In genomic region chr3:109026462-109026990, GRCm38 (mm10) we compare ENCODE assay signal across 8 mouse cellular contexts. TPM values are rescaled to one million over a fixed set of nuclear protein-coding genes. Genes with fewer than 3 reads are reported as not detected.
DNase-seq lines count a peak whose midpoint lies in the region; ATAC-seq and TF ChIP-seq lines count a peak whose summit lies in the region.

No protein-coding gene starts in this region.

- no peak for TF ChIP-seq POLR2A in brain, embryonic 14.5 days (IDR thresholded peaks at IDR 0.05; ENCODE audit: borderline replicate concordance, extremely low read depth, insufficient read depth, insufficient read length, poor library complexity, severe bottlenecking)

- H3K9ac ChIP-seq in forebrain, embryonic 16.5 days (replicated peaks; ENCODE audit: low read depth, low read length), result peak overlapping the region; percentile 76

- TF ChIP-seq CTCF in brain, embryonic 14.5 days (IDR thresholded peaks at IDR 0.05; ENCODE audit: borderline replicate concordance, extremely low read depth, insufficient read depth, insufficient read length), result no peak

- H3K4me2 ChIP-seq in forebrain, embryonic 16.5 days (ENCODE audit: low read length), result peak overlapping the region; percentile 66

- H3K27me3 ChIP-seq in forebrain, embryonic 16.5 days (replicated peaks; ENCODE audit: control insufficient read depth, insufficient read depth, low read length), result no peaks in the 10 kb centered on the region

- H3K4me3 ChIP-seq in forebrain, embryonic 16.5 days (replicated peaks; ENCODE audit: low read length), result peak overlapping the region; percentile 78
- H3K4me3 ChIP-seq in macrophage (ENCODE audit: inconsistent target), result peak overlapping the region; percentile 74

- 7% methylated on average over 15 of the region's 15 CpGs for WGBS in forebrain, embryonic 16.5 days
- WGBS in macrophage (ENCODE audit: missing documents), result 6% methylated on average over 15 of the region's 15 CpGs

- peak; percentile 23 for DNase-seq in kidney, adult 18-20 months
- DNase-seq in kidney, adult 11 months, result no peak
- DNase-seq in brain, embryonic 14.5 days (ENCODE audit: low read depth), result peak; percentile 61
- peak; percentile 16 for DNase-seq in kidney, adult 9 months
- DNase-seq in adrenal gland, adult 8-10 months, result no peak
- DNase-seq in adrenal gland, adult 18-20 months (ENCODE audit: low spot score in 2 of 2), result no peak

- ATAC-seq in forebrain, embryonic 16.5 days, result no peak

- H3K36me3 ChIP-seq in forebrain, embryonic 16.5 days (ENCODE audit: control insufficient read depth, insufficient read depth), result no peaks in the 10 kb centered on the region
- H3K36me3 ChIP-seq in macrophage (ENCODE audit: inconsistent target), result no peaks in the 10 kb centered on the region

- H3K79me2 ChIP-seq in macrophage (ENCODE audit: inconsistent target), result peaks cover 48% of the 10 kb centered on the region

- H3K27ac ChIP-seq in forebrain, embryonic 16.5 days (ENCODE audit: low read length), result no peak overlapping the region
- H3K27ac ChIP-seq in macrophage, result peak overlapping the region; percentile 22; the same call in 1 of the 2 replicates

- no peaks in the 10 kb centered on the region for H3K9me3 ChIP-seq in forebrain, embryonic 16.5 days (ENCODE audit: control insufficient read depth, low read length)

- peaks cover 26% of the 10 kb centered on the region for H3K4me1 ChIP-seq in forebrain, embryonic 16.5 days (replicated peaks; ENCODE audit: control insufficient read depth, insufficient read depth, low read length)

RNA-seq across cellular contexts. Expression of gene Fam102b, which starts 0.9 kb away (rescaled TPM):
- 15.3 and 26.5 TPM in 2 replicates for polyA plus RNA-seq in brain, embryonic 14.5 days (2012; rRNA removed)
- 10.0 and 10.4 TPM in 2 replicates for polyA plus RNA-seq in forebrain, embryonic 16.5 days (2015; fragmentation: Nextera tagmentation; extraction: Ambion mirVana)
- 100 to 1,000 TPM in 5 of 26 experiments, 10 to 100 TPM in 21; 17.5 to 210 (median 27.8) TPM for total RNA-seq in macrophage (2018; cell fraction: chromatin; rRNA removed)
- 100 to 1,000 TPM in 1 of 26 experiments, 10 to 100 TPM in 25; 25.9 to 125 (median 36.1) TPM for total RNA-seq in macrophage (2018; cell fraction: cytosol; rRNA removed)
- 100 to 1,000 TPM in 7 of 26 experiments, 10 to 100 TPM in 19; 26.5 to 250 (median 38.5) TPM for total RNA-seq in macrophage (2018; cell fraction: nucleus; rRNA removed)
- polyA plus RNA-seq in macrophage (2018), result 22.5 to 30.1 TPM (median 22.8 TPM) in 3 replicates
- 1 to 10 TPM; 5.1 to 9.5 (median 6.9) TPM for total RNA-seq in adrenal gland, adult 8-10 months (2022)
- 1 to 10 TPM; 5.0 to 7.9 TPM for total RNA-seq in adrenal gland, adult 18-20 months (2021)

RNA-seq across cellular contexts. Expression of gene Slc25a54, which starts 53.7 kb away (rescaled TPM):
- not detected in 2 replicates for polyA plus RNA-seq in brain, embryonic 14.5 days (2012; rRNA removed)
- not detected in 2 replicates for polyA plus RNA-seq in forebrain, embryonic 16.5 days (2015; fragmentation: Nextera tagmentation; extraction: Ambion mirVana)
- total RNA-seq in macrophage (2018; cell fraction: chromatin; rRNA removed), result not detected
- total RNA-seq in macrophage (2018; cell fraction: cytosol; rRNA removed), result not detected
- total RNA-seq in macrophage (2018; cell fraction: nucleus; rRNA removed), result not detected
- polyA plus RNA-seq in macrophage (2018), result not detected in 3 replicates
- total RNA-seq in adrenal gland, adult 8-10 months (2022), result not detected
- total RNA-seq in adrenal gland, adult 18-20 months (2021), result not detected

Comparison
In these comparisons a context has a peak if more than half of its experiments do, and no peak if none do; other contexts are left out.
1. DNase-seq: peak in kidney, adult 18-20 months (single experiment), brain, embryonic 14.5 days (single experiment) and kidney, adult 9 months (single experiment); none in kidney, adult 11 months (single experiment), adrenal gland, adult 8-10 months (single experiment) and adrenal gland, adult 18-20 months (0 of 2).